Mouse (Mus musculus) monocyte, adult 5-6 weeks (primary cell): ENCODE measurements around the gene Lmbr1l. TPM values are rescaled to one million over a fixed set of nuclear protein-coding genes. Genes with fewer than 3 reads are reported as not detected.

Experiments used
- ATAC-seq: fragments of 153-309, 156-312 bp; replicated peaks from 2 replicates; pipeline ENCODE4 v1.8.0; 2017; ENCODE audit warnings: mild to moderate bottlenecking; ENCODE audit not compliant: low TSS enrichment, insufficient number of reproducible peaks, severe bottlenecking, poor library complexity, low FRiP score
- total RNA-seq: library from RNA; stranded (forward); fragments of 200-1000, 200-491, 200-594 nt; gene quantifications from 3 replicates; pipeline ENCODE4 v1.2.3, GENCODE M21; 2017

Lmbr1l gene
- total RNA-seq, 1 experiment from 2014 or later, result 97.4 TPM

GRCm38 (mm10) chr15:98877331-98877730, 40.7 kb downstream of the Lmbr1l start:
- 0 out of 2 replicates have a peak, but pooled peaks have one; percentile 51 for ATAC-seq

GRCm38 (mm10) chr15:98871916-98872888, 45.8 kb downstream of the Lmbr1l start:
- ATAC-seq, result peak; percentile 82

- no peak for ATAC-seq
Measured at GRCm38 (mm10) chr15:98871070-98871915, 46.7 kb downstream of the Lmbr1l start, which contains the start of gene Kmt2d. Gene Kmt2d, minus strand, starts transcription at chr15:98871204.

- ATAC-seq, result no peak
Measured at GRCm38 (mm10) chr15:98870179-98871069, 47.6 kb downstream of the Lmbr1l start.

- no peak for ATAC-seq
Measured at GRCm38 (mm10) chr15:98869342-98870178, 48.5 kb downstream of the Lmbr1l start.

GRCm38 (mm10) chr15:98868346-98869063, 49.5 kb downstream of the Lmbr1l start:
- ATAC-seq, result no peak

GRCm38 (mm10) chr15:98867321-98867720, 50.7 kb downstream of the Lmbr1l start:
- peak; percentile 80 for ATAC-seq

- no peak for ATAC-seq
Measured at GRCm38 (mm10) chr15:98866501-98866900, 51.5 kb downstream of the Lmbr1l start.

- ATAC-seq, result no peak
Measured at GRCm38 (mm10) chr15:98865771-98866170, 52.3 kb downstream of the Lmbr1l start.

- no peak for ATAC-seq
Measured at GRCm38 (mm10) chr15:98864951-98865350, 53.1 kb downstream of the Lmbr1l start.

GRCm38 (mm10) chr15:98863451-98863958, 54.5 kb downstream of the Lmbr1l start:
- ATAC-seq, result no peak

- ATAC-seq, result no peak
Measured at GRCm38 (mm10) chr15:98861701-98862410, 56.2 kb downstream of the Lmbr1l start.

- ATAC-seq, result no peak
Measured at GRCm38 (mm10) chr15:98860921-98861320, 57.1 kb downstream of the Lmbr1l start.

GRCm38 (mm10) chr15:98859319-98860043, 58.5 kb downstream of the Lmbr1l start:
- no peak for ATAC-seq

- ATAC-seq, result no peak
Measured at GRCm38 (mm10) chr15:98854214-98854613, 63.8 kb downstream of the Lmbr1l start.
